Mouse (Mus musculus) urinary bladder, postnatal 25 days (tissue): Measurements from ENCODE around the gene Oxsm.

Source experiments
- DNase-seq: peaks from one replicate; pipeline ENCODE4 v3.0.0; 2022; ENCODE audit warnings: low spot score

The Oxsm gene

GRCm38 (mm10) chr14:16242193-16242815 is 7.3 kb downstream of the Oxsm start:
- DNase-seq: no peak

GRCm38 (mm10) chr14:16236466-16236865 is 13.1 kb downstream of the Oxsm start:
- no peak for DNase-seq

GRCm38 (mm10) chr14:16233515-16233914 is 16.1 kb downstream of the Oxsm start:
- DNase-seq: no peak

GRCm38 (mm10) chr14:16230581-16230980 is 19.0 kb downstream of the Oxsm start:
- DNase-seq: no peak

GRCm38 (mm10) chr14:16229395-16229794 is 20.2 kb downstream of the Oxsm start:
- DNase-seq: no peak

GRCm38 (mm10) chr14:16219015-16219414 is 30.6 kb downstream of the Oxsm start:
- no peak for DNase-seq

GRCm38 (mm10) chr14:16207722-16208121 is 41.9 kb downstream of the Oxsm start:
- DNase-seq: no peak

GRCm38 (mm10) chr14:16201673-16202072 is 47.9 kb downstream of the Oxsm start:
- DNase-seq: no peak

GRCm38 (mm10) chr14:16200969-16201638 is 48.5 kb downstream of the Oxsm start:
- no peak for DNase-seq

- no peak for DNase-seq
These were observed 49.2 kb downstream of the Oxsm start for GRCm38 (mm10) chr14:16200220-16200912.

- DNase-seq: no peak
These were observed 53.1 kb downstream of the Oxsm start for GRCm38 (mm10) chr14:16196518-16196917.

- no peak for DNase-seq
These were observed 54.1 kb downstream of the Oxsm start for GRCm38 (mm10) chr14:16195486-16195885.

- no peak for DNase-seq
These were observed 55.5 kb downstream of the Oxsm start for GRCm38 (mm10) chr14:16194125-16194524.

- no peak for DNase-seq
These were observed 60.5 kb downstream of the Oxsm start for GRCm38 (mm10) chr14:16189142-16189541.
